Mouse (Mus musculus) gastrocnemius, postnatal 36 days (tissue): Measurements from ENCODE around the gene Xkr8. TPM values are rescaled to one million over a fixed set of nuclear protein-coding genes. Genes with fewer than 3 reads are reported as not detected.
"Not testable (repeated sequence)": the region's sequence is repeated elsewhere in the genome, so short reads cannot be mapped to it uniquely, and the experiment has no call there.

ENCODE experiments used
- DNase-seq, 2 experiments: peaks; one replicate each; pipeline ENCODE4 v3.0.0; 2022
- intact Hi-C: fragments of 180-260 bp; cut with DNase I; formaldehyde crosslinking; loops from one replicate; pipeline ENCODE4 v1.15.1; 2025
- total RNA-seq, 2 experiments: library from RNA; stranded (reverse); gene quantifications; 2 replicates each; pipeline ENCODE4 v1.2.3; 2021

Xkr8 gene
- total RNA-seq, 2 experiments from 2014 or later, result 0.51 to 0.74 TPM

DNA sequence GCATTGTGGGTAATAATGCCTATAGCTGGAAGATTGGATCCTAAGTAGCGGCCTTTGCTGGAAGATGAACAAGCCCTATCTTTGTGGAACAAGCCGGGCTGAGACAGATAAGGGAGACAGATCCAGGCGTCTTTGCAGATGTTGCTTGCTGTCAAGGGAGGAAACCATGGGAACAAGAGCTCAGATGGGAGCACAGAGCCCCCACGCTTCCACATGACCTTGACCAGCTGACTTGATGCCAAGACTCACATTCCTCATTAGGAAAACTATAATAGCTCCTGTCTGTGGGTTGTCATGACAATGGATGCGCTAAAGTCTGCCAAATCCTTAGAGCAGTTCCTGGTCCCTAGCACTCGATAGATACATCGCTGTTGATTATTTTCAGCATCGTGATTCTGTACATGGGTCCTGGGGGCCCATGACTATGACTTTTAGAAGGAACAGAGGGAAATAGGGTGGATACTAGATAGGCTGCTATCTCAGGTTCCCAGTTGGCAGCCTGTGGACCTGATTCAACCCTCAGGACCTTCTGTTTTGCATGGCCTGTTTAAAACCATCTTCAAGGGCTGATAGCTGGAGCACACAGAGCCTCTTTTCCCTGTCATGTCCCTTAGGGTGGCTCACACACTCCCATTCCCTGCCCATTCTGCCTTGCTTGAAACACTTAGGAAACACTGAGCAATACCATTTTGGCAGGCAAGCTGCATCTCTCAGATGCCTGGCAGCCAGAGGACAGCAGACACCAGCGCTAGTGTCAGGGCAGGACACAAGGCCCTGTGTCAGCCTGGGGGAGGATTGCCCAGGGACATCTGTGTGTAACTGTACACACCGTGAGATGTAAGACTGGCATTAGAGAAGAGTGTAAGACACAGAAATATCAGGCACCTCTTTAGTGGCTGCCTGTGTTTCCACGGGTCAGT is 11.9 kb upstream of the Xkr8 start:
- DNase-seq, result no peak
- intact Hi-C loops, result no loop called here

DNA sequence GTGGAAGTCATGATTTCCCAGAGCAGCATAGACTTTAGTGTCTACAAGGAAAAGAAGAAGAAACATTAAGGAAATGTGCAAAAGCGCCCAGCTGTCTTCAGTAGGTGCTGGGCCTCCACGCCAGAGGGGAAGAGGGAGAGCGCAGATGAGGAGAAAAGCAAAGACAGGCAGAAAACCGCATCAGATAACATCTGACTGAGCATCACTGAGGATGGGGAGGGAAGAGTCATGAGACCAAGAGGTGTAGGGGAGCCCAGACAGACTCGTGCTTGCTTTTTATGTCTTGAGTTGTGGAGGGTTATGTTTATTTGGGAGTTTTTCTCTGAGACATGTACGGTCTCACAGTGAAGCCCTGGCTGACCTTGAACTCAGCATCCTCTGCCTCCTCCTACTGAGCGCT is 9.1 kb upstream of the Xkr8 start:
- DNase-seq, result no peak
- intact Hi-C loops, result no loop called here

- intact Hi-C loops, DNase-seq: not testable (repeated sequence)
These were observed 4.8 kb upstream of the Xkr8 start for GRCm38 (mm10) chr4:132737154-132737553.

- no peak for DNase-seq
- intact Hi-C loops, result no loop called here
These were observed 3.5 kb upstream of the Xkr8 start for GRCm38 (mm10) chr4:132735894-132736293.

DNA sequence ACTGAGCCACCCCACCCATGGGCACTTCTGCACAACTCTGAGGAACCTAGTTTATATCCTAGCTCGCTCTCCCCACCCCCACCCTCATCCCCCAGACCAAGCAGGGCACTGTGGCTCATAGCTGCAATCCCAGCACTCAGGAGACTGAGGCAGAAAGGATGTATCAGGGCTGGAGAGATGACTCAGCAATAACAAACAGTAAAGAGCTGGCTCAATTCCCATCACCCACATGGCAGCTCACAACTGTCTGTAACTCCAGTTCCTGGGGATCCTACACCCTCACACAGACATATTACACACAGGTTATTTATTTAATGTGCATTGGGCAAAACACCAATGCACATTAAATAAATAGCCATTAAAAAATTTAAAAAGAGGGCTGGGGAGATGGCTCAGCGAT is 3.0 kb upstream of the Xkr8 start:
- DNase-seq, result no peak

DNA sequence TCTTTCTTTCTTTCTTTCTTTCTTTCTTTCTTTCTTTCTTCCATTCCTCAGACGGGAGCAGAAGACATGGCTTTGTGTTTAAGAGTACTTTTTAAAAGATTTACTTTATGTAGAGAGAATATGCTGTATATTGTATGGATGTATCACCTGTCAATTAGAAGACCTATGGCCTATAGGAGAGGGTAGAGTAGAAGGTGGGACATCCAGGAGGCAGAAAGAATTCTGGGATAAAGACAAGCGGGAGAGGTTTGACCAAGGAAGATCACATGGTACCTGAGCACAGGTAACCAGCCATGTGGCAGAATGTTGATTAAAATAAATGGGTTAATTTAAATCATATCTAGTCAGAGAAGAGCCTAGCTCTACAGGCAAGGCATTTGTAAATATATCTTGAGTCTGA is 2.4 kb upstream of the Xkr8 start:
- intact Hi-C loops, result no loop called here
- no peak for DNase-seq

More for the DNA sequence above, 3.0 kb upstream of the Xkr8 start:
- intact Hi-C loops, result no loop called here

DNA sequence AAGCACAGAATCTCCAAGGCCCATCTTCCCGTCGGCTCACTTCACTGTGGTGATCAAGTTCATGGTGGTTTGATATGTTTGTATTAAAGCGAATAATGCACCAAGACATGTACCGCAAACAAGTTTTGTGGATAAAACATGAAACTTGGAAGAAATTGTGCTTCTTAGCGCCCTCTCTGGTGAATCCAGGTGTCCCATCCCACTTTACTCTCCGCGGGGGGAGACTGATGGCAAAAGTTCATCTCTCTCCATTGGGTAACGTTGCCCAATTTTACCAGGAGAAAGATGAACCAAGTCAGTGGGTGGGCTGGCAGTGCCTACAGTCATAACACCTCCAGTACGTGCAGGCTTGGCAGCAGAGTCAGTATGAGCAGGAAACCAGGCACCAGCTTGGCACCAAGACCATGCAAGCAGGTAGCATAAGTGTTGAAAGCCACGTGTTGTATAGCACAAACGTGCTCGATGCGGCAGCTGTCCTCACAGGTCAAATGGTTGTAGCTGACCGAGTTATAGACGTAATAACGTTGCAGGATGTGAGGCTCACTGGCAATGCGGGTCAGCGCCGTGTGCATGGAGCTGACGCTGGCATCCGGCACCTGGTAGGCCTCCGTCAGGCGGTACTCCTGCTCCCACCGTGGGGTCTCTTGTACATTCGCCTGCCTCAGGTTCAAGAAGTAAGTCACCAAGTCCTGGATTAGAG is 875 bp upstream of the Xkr8 start:
- no peak for DNase-seq
- intact Hi-C loops, result no loop called here

DNA sequence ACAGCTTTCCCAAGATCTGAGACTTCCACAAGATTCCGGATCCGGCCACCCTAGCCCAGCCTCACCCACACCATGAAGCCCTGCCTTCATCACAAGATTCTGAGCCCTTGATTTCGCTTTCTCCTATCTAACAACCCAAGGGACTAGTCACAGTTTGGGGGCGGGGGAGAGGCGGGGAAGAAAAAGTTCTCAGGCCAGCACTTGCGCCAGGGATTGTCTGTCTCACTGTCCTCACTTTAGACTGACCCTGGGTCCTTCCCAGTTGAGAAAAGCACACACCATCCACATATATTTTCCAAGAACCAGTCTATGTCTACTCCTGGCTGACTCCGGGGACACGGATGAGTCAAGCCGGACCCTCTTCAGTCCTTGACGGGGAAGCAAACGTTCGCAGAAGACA is 730 bp downstream of the Xkr8 start:
- intact Hi-C loops, result no loop called here
- DNase-seq, result no peak

GRCm38 (mm10) chr4:132728233-132728632 is 4.1 kb downstream of the Xkr8 start:
- no peak for DNase-seq
- intact Hi-C loops, result no loop called here

DNA sequence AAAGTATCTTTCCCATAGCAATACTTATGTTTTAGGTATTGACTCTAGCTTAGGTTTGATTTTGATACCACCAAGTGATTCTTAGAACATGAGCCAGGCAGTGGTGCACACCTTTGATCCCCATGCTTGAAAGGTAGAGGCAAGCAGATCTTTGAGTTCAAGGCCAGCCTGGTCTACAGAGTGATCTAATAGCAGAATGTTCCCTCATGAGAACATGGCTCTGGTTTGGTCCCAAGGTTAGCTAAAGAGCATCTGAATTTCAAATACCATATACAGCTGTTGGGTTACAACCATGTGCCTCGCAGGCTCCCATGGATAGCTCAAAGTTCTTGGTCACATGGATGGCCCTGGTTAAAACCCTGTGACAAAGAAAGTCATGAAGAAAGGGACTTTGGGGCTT is 14.1 kb downstream of the Xkr8 start:
- no peak for DNase-seq
- intact Hi-C loops, result no loop called here

GRCm38 (mm10) chr4:132713181-132713580 is 19.2 kb downstream of the Xkr8 start:
- intact Hi-C loops, result no loop called here
- DNase-seq, result no peak

GRCm38 (mm10) chr4:132706885-132707284 is 25.5 kb downstream of the Xkr8 start:
- intact Hi-C loops, result no loop called here
- no peak for DNase-seq

- DNase-seq, result no peak
- intact Hi-C loops, result no loop called here
These were observed 30.3 kb downstream of the Xkr8 start for GRCm38 (mm10) chr4:132702076-132702475.

GRCm38 (mm10) chr4:132693366-132693765 is 39.0 kb downstream of the Xkr8 start:
- DNase-seq, result no peak
- intact Hi-C loops, result no loop called here

GRCm38 (mm10) chr4:132689634-132690033 is 42.7 kb downstream of the Xkr8 start:
- no peak for DNase-seq
- intact Hi-C loops, result no loop called here

GRCm38 (mm10) chr4:132676771-132677539 is 55.4 kb downstream of the Xkr8 start:
- no peak for DNase-seq
- intact Hi-C loops, result loop anchor here (2.0 kb wide), 1 partner anchor 130 kb away; no protein-coding TSS in a partner anchor

Other genes starting within 250 kb of the Xkr8 start
- 1 to 10 TPM; 2.1 to 2.7 TPM for gene Sesn2, start 222.0 kb downstream of the Xkr8 start, total RNA-seq
- gene Atpif1, start 198.9 kb downstream of the Xkr8 start, total RNA-seq, result 10 to 100 TPM; 49.5 to 51.2 TPM
- gene Dnajc8, start 197.0 kb downstream of the Xkr8 start, total RNA-seq, result 10 to 100 TPM; 40.0 to 47.4 TPM
- gene Ptafr, start 168.5 kb downstream of the Xkr8 start, total RNA-seq, result 1 to 10 TPM in 1 of 2 experiments, under 1 TPM in 1; 0.64 to 1.0 TPM
- 10 to 100 TPM; 10.4 to 12.7 TPM for gene Eya3, start 93.6 kb downstream of the Xkr8 start, total RNA-seq
- gene Smpdl3b, start 24.7 kb upstream of the Xkr8 start, total RNA-seq, result under 1 TPM; 0.42 to 0.74 TPM
- 10 to 100 TPM; 13.8 to 14.7 TPM for gene Rpa2, start 35.8 kb upstream of the Xkr8 start, total RNA-seq
- gene Themis2, start 63.8 kb upstream of the Xkr8 start, total RNA-seq, result under 1 TPM; 0.72 to 0.87 TPM
- gene Ppp1r8, start 110.6 kb upstream of the Xkr8 start, total RNA-seq, result 10 to 100 TPM; 11.2 to 12.5 TPM
- gene Stx12, start 152.0 kb upstream of the Xkr8 start, total RNA-seq, result 10 to 100 TPM; 21.8 to 22.3 TPM
- gene Fam76a, start 190.0 kb upstream of the Xkr8 start, total RNA-seq, result 10 to 100 TPM; 22.0 to 29.5 TPM
- gene Fgr, start 241.5 kb upstream of the Xkr8 start, total RNA-seq, result under 1 TPM in 1 of 2 experiments, not detected in 1; 0.10 TPM